Mouse (Mus musculus) layer of hippocampus, adult 9-10 months (tissue): ENCODE data around the gene Acvr1.

ENCODE experiments used
- DNase-seq: peaks from one replicate; pipeline ENCODE4 v3.0.0; 2022; ENCODE audit warnings: low spot score

Acvr1 gene

DNA sequence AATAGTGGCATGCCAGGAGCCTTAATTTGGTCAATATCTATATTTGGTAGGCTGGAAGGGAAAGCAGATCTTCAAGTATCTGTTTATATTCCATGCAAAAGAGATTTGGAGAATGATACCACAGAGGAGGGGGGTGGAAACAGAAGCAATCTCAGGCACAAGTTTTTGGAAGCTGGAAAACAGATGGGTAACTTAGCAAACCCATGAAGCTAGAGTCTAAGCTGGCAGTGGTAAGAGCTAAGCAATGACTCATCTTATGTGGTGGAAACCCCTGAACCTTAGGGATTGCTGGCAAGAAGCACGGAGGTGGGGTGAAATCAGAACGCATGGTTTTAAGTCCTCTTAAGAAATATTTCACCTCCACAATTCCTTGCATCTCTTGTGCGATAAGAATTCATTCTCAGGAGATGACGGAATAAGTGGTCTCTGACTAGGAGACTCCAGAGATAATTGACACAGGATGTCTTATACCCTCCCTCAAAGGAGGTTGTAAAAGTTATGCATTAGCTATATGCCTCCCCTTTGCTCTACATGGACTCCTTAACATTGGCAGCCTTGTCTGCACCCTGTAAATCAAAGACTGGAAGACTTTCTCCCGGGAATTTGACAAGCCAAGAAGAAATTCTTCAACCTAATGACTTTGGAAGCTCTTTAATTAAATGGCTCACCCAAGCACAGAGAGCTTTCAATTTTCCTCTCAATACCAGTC is 157.9 kb downstream of the Acvr1 start:
- DNase-seq, result no peak

DNA sequence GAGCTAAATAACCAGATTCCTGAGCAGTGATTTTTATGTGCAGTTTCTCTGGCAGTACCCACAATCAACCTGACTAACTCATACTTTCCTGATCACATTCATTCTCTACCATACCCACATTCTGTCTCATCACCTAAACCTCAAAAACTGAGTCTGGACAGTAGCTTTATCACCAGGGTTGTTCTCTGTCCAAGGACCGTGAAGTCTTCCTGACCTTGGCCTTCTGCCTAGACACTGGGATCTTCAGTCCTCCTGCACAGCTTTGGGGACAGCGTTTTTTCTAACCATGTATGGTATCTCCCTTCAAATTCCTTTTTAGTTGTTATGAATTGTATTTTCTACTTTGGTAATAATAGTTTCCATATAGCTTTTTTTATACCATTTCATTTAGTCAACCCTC is 163.5 kb downstream of the Acvr1 start:
- DNase-seq, result no peak

DNA sequence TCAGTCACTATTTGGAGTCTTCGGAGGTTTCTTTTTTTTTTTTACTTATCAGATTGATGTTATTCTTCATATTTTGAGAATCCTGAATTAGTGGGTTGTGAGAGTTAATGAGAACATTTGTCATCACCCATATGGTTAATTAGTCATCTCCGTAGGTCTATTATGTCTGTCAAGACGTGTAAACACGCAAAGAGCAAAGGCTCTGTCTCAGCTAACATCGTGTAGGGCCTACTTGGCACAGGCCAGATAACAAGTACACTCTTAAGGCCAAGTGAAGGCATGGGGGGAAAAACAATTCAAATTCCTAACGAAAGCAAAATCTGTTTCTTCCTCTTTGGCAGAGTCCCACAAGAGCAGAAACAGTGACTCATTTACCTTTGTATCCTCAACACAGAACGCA is 178.4 kb downstream of the Acvr1 start:
- DNase-seq, result peak; percentile 24

DNA sequence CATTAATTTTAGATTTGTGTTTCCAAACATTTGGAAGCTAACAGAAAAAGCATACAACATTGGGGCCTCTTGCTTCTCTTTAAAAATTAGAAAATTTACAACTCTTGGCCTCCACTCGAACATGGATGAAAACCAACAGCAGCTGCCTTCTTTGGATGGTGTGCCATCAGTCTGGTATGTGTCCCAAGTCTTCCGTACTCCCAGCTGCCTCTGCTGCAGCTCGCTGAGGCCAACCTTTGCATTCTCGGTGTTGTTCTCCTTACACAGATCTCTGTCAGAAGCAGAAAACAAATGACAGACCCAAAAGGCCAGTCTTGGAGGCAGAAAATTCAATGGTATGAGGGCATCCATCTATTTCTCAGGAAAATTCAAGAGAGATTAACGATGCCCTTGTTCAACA is 186.9 kb downstream of the Acvr1 start:
- no peak for DNase-seq

DNA sequence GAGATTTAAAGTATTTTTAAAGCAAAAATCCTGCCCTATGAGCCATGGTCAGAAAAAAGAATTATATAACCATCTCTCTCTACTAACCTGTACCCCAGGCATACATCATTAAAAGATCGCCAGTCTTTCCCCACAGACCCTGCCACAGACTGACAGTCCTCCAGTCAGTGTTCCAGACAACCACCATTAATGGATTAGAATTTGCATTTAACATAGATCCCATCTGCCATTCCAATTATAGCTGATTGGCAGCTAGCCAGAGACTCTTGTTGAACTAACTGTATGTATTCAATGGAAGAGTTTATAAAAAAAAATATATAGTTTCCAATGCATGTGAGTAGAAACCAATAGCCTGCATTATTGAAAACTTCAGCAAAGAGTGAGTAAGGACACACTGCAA is 187.5 kb downstream of the Acvr1 start:
- no peak for DNase-seq

DNA sequence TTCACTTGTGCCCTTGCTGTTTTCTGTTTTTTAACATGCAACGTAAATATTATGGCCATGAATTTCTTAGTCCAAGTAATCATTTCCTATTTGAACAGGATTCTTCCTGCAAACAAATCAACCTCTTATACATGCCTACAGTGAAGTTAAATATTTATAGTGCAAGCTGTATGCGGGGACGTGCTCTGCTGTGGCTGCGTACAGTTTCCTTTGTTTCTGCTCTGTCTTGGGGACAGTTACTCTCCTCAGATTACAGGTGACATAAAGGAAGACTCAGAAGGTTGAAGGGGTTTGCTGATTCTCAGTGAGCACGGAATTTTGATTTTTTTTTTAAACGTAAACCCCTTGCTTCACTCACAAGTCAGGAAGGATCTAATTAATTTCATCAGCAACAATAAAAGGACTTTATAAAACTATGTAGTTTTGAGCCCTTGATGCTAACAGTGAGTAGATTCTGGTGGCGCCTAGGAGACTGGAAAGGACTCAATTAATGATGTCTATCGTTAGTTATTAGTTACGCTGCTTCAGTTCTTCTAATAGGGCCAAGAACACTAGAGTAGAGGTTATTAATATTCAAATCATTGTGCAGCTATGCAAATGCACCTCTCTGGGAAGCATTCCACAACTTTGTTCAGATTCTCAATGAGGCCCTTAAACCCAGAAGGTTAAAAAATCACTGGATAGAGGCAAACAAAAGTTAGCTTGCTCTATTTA is 189.4 kb downstream of the Acvr1 start:
- DNase-seq, result no peak

DNA sequence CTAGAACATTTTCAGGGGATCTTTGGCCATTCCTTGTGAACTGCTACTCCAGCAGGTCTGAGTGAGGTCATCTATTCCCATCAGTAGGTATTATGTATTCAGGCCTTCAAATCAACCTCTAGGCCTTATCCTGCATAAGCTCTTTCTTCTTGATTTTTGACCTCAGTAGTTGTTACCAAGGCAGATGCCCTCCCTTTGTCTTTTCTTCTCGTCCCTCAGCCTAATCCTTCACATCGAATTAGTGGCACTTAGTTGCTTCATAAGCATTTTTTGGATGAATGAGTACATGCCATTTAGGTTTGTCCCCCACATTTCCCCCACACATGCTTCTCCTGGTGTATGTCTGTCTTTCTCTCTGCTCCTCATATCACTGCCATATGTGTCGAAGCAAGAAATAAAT is 200.8 kb downstream of the Acvr1 start:
- no peak for DNase-seq

DNA sequence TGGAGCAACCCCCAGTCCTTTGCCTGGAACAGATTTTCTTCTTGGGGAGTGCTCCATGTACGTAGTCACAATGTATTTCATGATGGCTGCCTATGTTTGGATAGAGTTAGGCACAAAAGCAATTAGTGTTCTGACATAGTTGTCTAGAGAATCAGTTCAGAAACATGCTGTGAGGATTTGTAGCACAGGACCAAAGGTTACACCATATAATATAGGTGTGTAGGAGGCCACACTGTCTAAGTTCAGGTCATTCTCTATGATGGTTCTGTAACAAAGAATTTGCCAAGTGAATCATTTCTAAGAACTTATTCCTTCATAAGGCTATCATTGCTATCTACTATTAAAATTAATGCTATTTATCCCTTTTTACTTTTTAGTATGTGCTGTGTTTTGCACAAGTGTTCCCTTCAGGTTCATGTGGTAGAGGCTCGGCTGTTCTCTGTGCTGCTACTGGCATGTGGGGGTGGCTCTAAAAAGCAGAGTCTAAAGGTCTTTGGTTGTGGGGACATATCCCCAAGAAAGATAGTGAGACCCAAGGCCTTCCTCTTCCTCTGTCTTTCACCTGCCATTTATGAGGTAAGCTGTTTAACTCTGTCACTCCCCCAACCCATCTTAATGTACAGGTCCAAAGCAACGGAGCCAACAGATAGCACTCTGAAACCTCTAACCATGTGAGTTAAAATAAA is 205.5 kb downstream of the Acvr1 start:
- no peak for DNase-seq

DNA sequence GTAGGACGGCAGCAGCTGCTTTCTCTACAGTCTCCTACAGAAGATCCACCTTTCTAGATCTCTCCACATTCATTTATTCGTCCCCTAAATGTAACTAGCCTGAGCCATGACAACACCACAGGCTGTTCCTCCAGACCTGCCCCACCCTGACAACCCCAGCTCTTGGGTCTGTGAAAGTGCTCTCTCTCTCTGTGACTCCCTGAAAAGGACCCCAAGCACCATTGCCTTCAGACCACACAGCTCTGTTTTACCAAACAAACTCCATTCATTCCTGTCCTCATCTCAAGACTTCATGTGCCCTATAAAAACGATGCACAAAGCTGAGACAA is 208.9 kb downstream of the Acvr1 start:
- no peak for DNase-seq

DNA sequence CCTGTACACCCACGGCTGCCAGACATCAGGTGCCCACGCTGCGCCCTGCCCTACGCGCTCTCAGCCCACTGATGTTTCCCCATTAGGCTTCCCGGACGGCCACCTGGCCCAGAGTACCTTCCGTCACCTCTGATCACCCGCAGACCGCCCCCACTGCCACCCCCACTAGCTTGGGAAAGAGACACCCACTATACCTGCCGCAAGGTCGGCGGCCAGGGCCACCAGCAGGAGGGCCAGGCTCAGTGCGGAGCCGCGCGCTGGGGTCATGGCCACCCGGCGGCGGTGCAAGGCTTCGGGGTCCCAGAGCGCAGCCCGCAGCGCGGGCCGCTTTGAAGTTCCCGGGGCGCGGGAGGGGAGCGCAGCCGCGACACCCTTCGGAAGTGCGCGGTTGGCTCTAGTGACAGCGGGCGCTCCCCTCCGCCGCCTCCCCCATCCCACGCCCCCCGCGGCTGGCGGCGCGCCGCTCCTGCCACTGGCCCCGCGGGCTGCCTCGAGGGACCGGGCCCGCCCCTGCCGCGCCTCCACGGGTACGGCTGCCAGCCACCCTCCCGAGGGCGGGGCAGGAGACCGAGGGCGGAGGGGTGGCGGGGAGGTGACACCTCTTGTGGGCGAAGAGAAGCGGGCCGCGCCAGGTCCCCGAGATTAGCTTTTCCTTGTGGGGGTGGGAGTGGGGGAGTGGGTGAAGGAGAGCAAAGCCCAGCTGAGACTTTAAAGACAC is 209.4 kb downstream of the Acvr1 start, which contains the start of gene Acvr1c:
TSS of gene Acvr1c (minus strand) at position 482 of the 718 bp plus-strand sequence.
- DNase-seq, result no peak

DNA sequence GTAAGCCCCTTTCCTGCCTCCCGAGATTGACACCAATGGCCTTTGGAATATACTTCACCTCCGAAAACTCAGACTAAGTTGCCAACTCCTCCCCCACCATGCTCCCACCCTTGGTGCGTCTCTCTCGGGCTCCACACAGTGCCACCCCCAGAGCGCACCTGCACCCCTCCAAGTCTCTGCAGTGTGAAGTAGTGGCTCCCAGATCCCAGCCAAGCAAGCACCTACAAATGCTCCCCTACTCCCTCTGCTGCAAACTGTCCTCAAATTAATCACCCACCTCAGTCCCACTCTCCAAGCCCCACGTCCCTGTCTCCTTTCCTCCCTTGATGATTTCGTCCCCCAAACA is 209.9 kb downstream of the Acvr1 start:
- DNase-seq, result no peak

DNA sequence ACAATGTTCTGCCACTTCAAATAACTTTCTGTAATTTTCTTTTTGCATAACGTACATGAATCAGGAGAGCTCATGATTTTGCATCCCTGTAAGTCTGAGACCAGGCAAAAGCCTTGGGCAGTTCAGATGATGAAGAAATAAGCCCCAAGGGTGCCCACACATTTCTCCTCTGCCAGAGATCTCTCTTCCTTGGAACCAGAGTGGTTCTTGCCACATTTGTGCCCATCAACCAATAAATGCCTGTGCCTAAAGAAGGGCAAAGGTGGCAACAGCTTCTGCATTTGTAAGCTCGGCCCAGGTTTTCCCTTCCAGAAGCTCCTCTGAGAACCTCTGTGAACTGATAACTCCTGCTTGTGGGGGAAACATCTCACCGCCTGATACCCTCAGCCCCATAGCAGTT is 212.6 kb downstream of the Acvr1 start:
- DNase-seq, result no peak

DNA sequence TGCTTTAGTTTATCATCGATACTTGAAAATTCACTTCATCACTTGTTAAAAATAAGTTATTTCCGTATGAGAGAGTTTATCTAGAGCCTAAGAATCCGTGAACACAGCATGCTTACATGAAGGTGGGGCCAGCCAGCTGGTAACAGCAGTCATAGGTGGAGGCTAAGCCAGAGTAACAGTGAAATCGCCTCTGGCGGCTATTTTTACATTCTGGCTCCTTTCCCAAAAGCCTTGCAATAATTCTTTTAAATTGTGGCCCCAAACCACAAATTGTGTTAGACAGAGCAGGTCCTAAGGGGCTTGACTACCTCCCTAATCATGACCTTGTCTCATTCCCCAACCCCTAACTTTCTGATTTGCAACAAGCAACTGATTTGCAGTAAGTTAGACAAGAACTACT is 214.1 kb downstream of the Acvr1 start:
- no peak for DNase-seq

DNA sequence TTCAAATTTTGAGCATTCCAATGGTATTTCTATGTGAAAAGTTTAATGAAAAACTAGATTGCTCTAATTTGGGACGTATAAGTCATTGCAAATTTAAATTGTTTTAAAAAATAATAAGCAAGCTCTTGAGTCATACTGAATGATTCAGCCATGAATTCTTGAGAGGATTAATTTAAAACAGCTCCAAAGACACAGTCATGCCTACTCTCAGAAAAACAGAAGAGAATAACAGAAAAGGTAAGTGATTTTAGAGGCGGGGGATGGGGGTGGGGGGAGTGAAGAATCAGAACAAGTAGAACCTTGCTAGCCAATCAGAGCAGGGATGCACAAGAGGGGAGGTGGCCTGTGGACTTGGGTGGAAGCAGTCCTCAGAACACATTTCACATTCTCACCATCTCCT is 216.3 kb downstream of the Acvr1 start:
- DNase-seq, result no peak
